8 mouse cellular contexts compared by ENCODE assay signal in the genomic region with DNA sequence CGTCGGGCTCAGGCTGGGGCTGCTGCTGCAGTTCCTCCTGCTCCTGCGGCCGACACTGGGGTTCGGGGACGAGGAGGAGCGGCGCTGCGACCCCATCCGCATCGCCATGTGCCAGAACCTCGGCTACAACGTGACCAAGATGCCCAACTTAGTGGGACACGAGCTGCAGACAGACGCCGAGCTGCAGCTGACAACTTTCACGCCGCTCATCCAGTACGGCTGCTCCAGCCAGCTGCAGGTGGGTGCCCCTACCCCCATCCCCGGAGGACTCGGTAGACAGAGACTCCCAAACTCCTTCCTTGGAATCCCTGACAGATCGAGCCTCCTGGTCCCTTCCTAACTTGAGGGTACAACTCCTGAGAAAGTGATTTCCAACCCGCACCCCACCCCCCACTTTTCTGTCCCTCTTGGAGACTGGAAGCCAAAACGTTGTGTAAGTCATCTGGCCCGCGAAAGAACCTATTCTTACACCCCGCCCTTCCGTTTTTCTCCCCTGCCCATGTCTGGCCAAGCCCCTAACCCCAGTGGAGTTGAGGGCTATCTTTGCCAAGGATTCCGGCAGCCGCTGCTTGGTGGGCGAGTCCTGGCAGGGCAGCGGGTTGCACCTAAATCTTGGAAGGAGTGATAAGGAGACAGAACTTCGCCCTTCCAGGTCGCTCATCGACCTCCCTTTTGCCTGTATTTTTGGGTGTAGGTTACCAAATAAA. TPM values are rescaled to one million over a fixed set of nuclear protein-coding genes. Genes with fewer than 3 reads are reported as not detected.
A peak's percentile ranks its signal among the peaks of the same experiment; 100 is the strongest.
DNase-seq lines count a peak whose midpoint lies in the region; ATAC-seq and TF ChIP-seq lines count a peak whose summit lies in the region.

No protein-coding gene starts in this region.

- peak overlapping the region; percentile 87 for H3K4me3 ChIP-seq in kidney, adult 2 months (ENCODE audit: insufficient read depth, low read depth, low read length)
- H3K4me3 ChIP-seq in forebrain, postnatal 0 days (ENCODE audit: low read depth, low read length), result peak overlapping the region; percentile 75
- peak overlapping the region; percentile 69 for H3K4me3 ChIP-seq in hindbrain, embryonic 12.5 days
- peak overlapping the region; percentile 80 for H3K4me3 ChIP-seq in liver, embryonic 11.5 days (ENCODE audit: low read depth, low read length)
- peak overlapping the region; percentile 74 for H3K4me3 ChIP-seq in midbrain, embryonic 16.5 days (ENCODE audit: low read depth, low read length)

- H3K27me3 ChIP-seq in kidney, adult 2 months (replicated peaks; ENCODE audit: control insufficient read depth, insufficient read depth, low read length), result no peaks in the 10 kb centered on the region
- H3K27me3 ChIP-seq in forebrain, postnatal 0 days (ENCODE audit: insufficient read depth, low read length), result no peaks in the 10 kb centered on the region; the same call in 1 of the 2 replicates
- H3K27me3 ChIP-seq in hindbrain, embryonic 12.5 days, result peaks cover 11% of the 10 kb centered on the region
- H3K27me3 ChIP-seq in liver, embryonic 11.5 days (replicated peaks; ENCODE audit: control insufficient read depth, insufficient read depth, low read length), result no peaks in the 10 kb centered on the region
- peaks cover 8% of the 10 kb centered on the region; the same call in 1 of the 2 replicates for H3K27me3 ChIP-seq in midbrain, embryonic 16.5 days (ENCODE audit: control insufficient read depth, insufficient read depth, low read depth, low read length)

- under 1% methylated on average over 35 of the region's 35 CpGs for WGBS in kidney, adult 2 months
- 1% methylated on average over 35 of the region's 35 CpGs for WGBS in forebrain, postnatal 0 days
- WGBS in hindbrain, embryonic 12.5 days, result under 1% methylated on average over 35 of the region's 35 CpGs
- under 1% methylated on average over 35 of the region's 35 CpGs for WGBS in liver, embryonic 11.5 days
- under 1% methylated on average over 35 of the region's 35 CpGs for WGBS in midbrain, embryonic 16.5 days

- no peak for TF ChIP-seq CTCF in kidney, adult 2 months (conservative IDR thresholded peaks at IDR 0.05; ENCODE audit: insufficient read depth, insufficient read length, low read depth, low read length)
- no peak for TF ChIP-seq CTCF in forebrain, postnatal 0 days (IDR thresholded peaks at IDR 0.05; ENCODE audit: low read depth)

- H3K36me3 ChIP-seq in kidney, adult 2 months (ENCODE audit: control insufficient read depth, insufficient read depth, low read length), result no peaks in the 10 kb centered on the region; the same call in 1 of the 2 replicates
- no peaks in the 10 kb centered on the region for H3K36me3 ChIP-seq in forebrain, postnatal 0 days (ENCODE audit: insufficient read depth)
- H3K36me3 ChIP-seq in hindbrain, embryonic 12.5 days, result 0 out of 2 replicates have a peak, but pooled peaks cover 4% of the 10 kb centered on the region
- peaks cover 5% of the 10 kb centered on the region; the same call in 1 of the 2 replicates for H3K36me3 ChIP-seq in liver, embryonic 11.5 days (ENCODE audit: control insufficient read depth, insufficient read depth, low read length)
- no peaks in the 10 kb centered on the region for H3K36me3 ChIP-seq in midbrain, embryonic 16.5 days (ENCODE audit: control insufficient read depth, insufficient read depth, low read length)

- H3K27ac ChIP-seq in kidney, adult 2 months (ENCODE audit: insufficient read depth, low read depth, low read length), result peak overlapping the region; percentile 94
- peak overlapping the region; percentile 78; the same call in 1 of the 2 replicates for H3K27ac ChIP-seq in forebrain, postnatal 0 days (ENCODE audit: low read depth, low read length)
- peak overlapping the region; percentile 41; the same call in 1 of the 2 replicates for H3K27ac ChIP-seq in hindbrain, embryonic 12.5 days
- H3K27ac ChIP-seq in liver, embryonic 11.5 days (ENCODE audit: low read depth, low read length), result peak overlapping the region; percentile 69
- H3K27ac ChIP-seq in midbrain, embryonic 16.5 days (ENCODE audit: low read length), result peak overlapping the region; percentile 42

- intact Hi-C loops in left cerebral cortex, postnatal 25 days (cut with DNase I), result loop anchor here (2.0 kb wide), 1 partner anchor 66 kb away; no protein-coding TSS in a partner anchor

- no peak for ATAC-seq in forebrain, postnatal 0 days
- ATAC-seq in hindbrain, embryonic 12.5 days (ENCODE audit: low FRiP score), result peak; percentile 12
- ATAC-seq in liver, embryonic 11.5 days (replicated peaks; ENCODE audit: low FRiP score), result no peak
- ATAC-seq in midbrain, embryonic 16.5 days, result peak; percentile 16; the same call in 1 of the 2 replicates

- H3K4me1 ChIP-seq in kidney, adult 2 months (ENCODE audit: control insufficient read depth, insufficient read depth, low read length), result peaks cover 11% of the 10 kb centered on the region
- no peaks in the 10 kb centered on the region for H3K4me1 ChIP-seq in forebrain, postnatal 0 days (ENCODE audit: insufficient read depth)
- peaks cover 9% of the 10 kb centered on the region; the same call in 1 of the 2 replicates for H3K4me1 ChIP-seq in hindbrain, embryonic 12.5 days
- H3K4me1 ChIP-seq in liver, embryonic 11.5 days (replicated peaks; ENCODE audit: control insufficient read depth, insufficient read depth, low read length), result peaks cover 10% of the 10 kb centered on the region; the same call in 1 of the 2 replicates
- H3K4me1 ChIP-seq in midbrain, embryonic 16.5 days (ENCODE audit: control insufficient read depth, insufficient read depth, low read length), result peaks cover 5% of the 10 kb centered on the region; the same call in 1 of the 2 replicates

- H3K9ac ChIP-seq in forebrain, postnatal 0 days, result peak overlapping the region; percentile 75
- H3K9ac ChIP-seq in hindbrain, embryonic 12.5 days, result peak overlapping the region; percentile 75
- peak overlapping the region; percentile 76 for H3K9ac ChIP-seq in liver, embryonic 11.5 days (ENCODE audit: low read depth, low read length)
- peak overlapping the region; percentile 81 for H3K9ac ChIP-seq in midbrain, embryonic 16.5 days (ENCODE audit: low read depth, low read length)

- no peaks in the 10 kb centered on the region for H3K9me3 ChIP-seq in forebrain, postnatal 0 days (ENCODE audit: low read length)
- H3K9me3 ChIP-seq in hindbrain, embryonic 12.5 days (replicated peaks), result no peaks in the 10 kb centered on the region
- no peaks in the 10 kb centered on the region for H3K9me3 ChIP-seq in liver, embryonic 11.5 days (ENCODE audit: control insufficient read depth, low read length)
- no peaks in the 10 kb centered on the region for H3K9me3 ChIP-seq in midbrain, embryonic 16.5 days (replicated peaks; ENCODE audit: control insufficient read depth, low read length, poor library complexity, severe bottlenecking)

- DNase-seq in kidney, adult 2 months, result peak; percentile 71
- no peak for DNase-seq in kidney, adult 11 months
- peak; percentile 80 for DNase-seq in adrenal gland, postnatal 10 days
- DNase-seq in forebrain, postnatal 0 days, result peak; percentile 41
- peak; percentile 64 for DNase-seq in liver, embryonic 11.5 days (ENCODE audit: low spot score)
- DNase-seq in left cerebral cortex, postnatal 25 days (ENCODE audit: low spot score in 2 of 2), result no peak

- peak overlapping the region; percentile 98 for H3K4me2 ChIP-seq in forebrain, postnatal 0 days (ENCODE audit: low read depth)
- peak overlapping the region; percentile 100 for H3K4me2 ChIP-seq in hindbrain, embryonic 12.5 days (replicated peaks)
- peak overlapping the region; percentile 100 for H3K4me2 ChIP-seq in liver, embryonic 11.5 days
- H3K4me2 ChIP-seq in midbrain, embryonic 16.5 days (ENCODE audit: low read length), result peak overlapping the region; percentile 99

- no peak for TF ChIP-seq POLR2A in kidney, adult 2 months (IDR thresholded peaks at IDR 0.05; ENCODE audit: low read depth, low read length)

RNA-seq across cellular contexts. Expression of a gene that starts 0.7 kb away (rescaled TPM):
- polyA plus RNA-seq in kidney, adult 2 months (2012; rRNA removed), result 28.7 and 31.2 TPM in 2 replicates
- total RNA-seq in adrenal gland, postnatal 10 days (2021), result 10 to 100 TPM; 73.5 to 79.2 TPM
- 3.1 and 3.8 TPM in 2 replicates for total RNA-seq in forebrain, postnatal 0 days (2014; rRNA removed)
- 1.3 and 1.5 TPM in 2 replicates for polyA plus RNA-seq in forebrain, postnatal 0 days (2015; fragmentation: Nextera tagmentation; extraction: Ambion mirVana)
- 4.6 and 5.9 TPM in 2 replicates for polyA plus RNA-seq in hindbrain, embryonic 12.5 days (2016; fragmentation: Nextera tagmentation; extraction: Ambion mirVana)
- polyA plus RNA-seq in liver, embryonic 11.5 days (2014; fragmentation: Nextera tagmentation; extraction: Ambion mirVana), result 7.8 and 8.3 TPM in 2 replicates
- 1.6 and 1.7 TPM in 2 replicates for polyA plus RNA-seq in midbrain, embryonic 16.5 days (2015; fragmentation: Nextera tagmentation; extraction: Ambion mirVana)
- 1 to 10 TPM; 6.3 to 6.9 TPM for total RNA-seq in left cerebral cortex, postnatal 25 days (2021)

RNA-seq across cellular contexts. Expression of a gene that starts 0.9 kb away (rescaled TPM):
- 53.6 and 100 TPM in 2 replicates for polyA plus RNA-seq in kidney, adult 2 months (2012; rRNA removed)
- total RNA-seq in adrenal gland, postnatal 10 days (2021), result 10 to 100 TPM; 90.8 to 97.3 TPM
- 19.2 and 23.2 TPM in 2 replicates for total RNA-seq in forebrain, postnatal 0 days (2014; rRNA removed)
- polyA plus RNA-seq in forebrain, postnatal 0 days (2015; fragmentation: Nextera tagmentation; extraction: Ambion mirVana), result 20.0 and 27.9 TPM in 2 replicates
- polyA plus RNA-seq in hindbrain, embryonic 12.5 days (2016; fragmentation: Nextera tagmentation; extraction: Ambion mirVana), result 21.9 and 22.8 TPM in 2 replicates
- polyA plus RNA-seq in liver, embryonic 11.5 days (2014; fragmentation: Nextera tagmentation; extraction: Ambion mirVana), result 27.0 and 28.9 TPM in 2 replicates
- 26.9 and 28.8 TPM in 2 replicates for polyA plus RNA-seq in midbrain, embryonic 16.5 days (2015; fragmentation: Nextera tagmentation; extraction: Ambion mirVana)
- 10 to 100 TPM; 65.1 to 73.9 TPM for total RNA-seq in left cerebral cortex, postnatal 25 days (2021)

Comparison
In these comparisons a context has a peak if more than half of its experiments do, and no peak if none do; other contexts are left out.
1. DNase-seq: peak in kidney, adult 2 months (single experiment), adrenal gland, postnatal 10 days (single experiment), forebrain, postnatal 0 days (single experiment) and liver, embryonic 11.5 days (single experiment); none in kidney, adult 11 months (single experiment) and left cerebral cortex, postnatal 25 days (0 of 2).
2. H3K27ac ChIP-seq: peak in every context shown above with its lines; median percentile 94 in kidney, adult 2 months; 78 in forebrain, postnatal 0 days; 69 in liver, embryonic 11.5 days; 42 in midbrain, embryonic 16.5 days; 41 in hindbrain, embryonic 12.5 days.
3. ATAC-seq: peak in hindbrain, embryonic 12.5 days (single experiment) and midbrain, embryonic 16.5 days (single experiment); none in forebrain, postnatal 0 days (single experiment) and liver, embryonic 11.5 days (single experiment).
4. Peak in every context shown above with its lines, with median percentiles within 50 percentile points of each other: H3K4me3 ChIP-seq, H3K4me2 ChIP-seq and H3K9ac ChIP-seq.